Mouse (Mus musculus) forebrain, embryonic 12.5 days (tissue): ENCODE measurements at regions not wholly inside any gene's neighbourhood (a gene's known extent, or its start where the extent isn't known, plus 50 kb on each side); places are given as distances from the start of the nearest gene placed in this dataset.

Experiments used
- ATAC-seq: fragments of 200-750 bp; cut with Nextera tagmentation; 2 replicates; pipeline ENCODE4 v1.8.0; 2017; ENCODE audit warnings: moderate TSS enrichment; ENCODE audit not compliant: low FRiP score
- H3K27ac ChIP-seq: fragments of 300-500 bp; sonication (generic); 2 replicates; pipeline ENCODE4 v1.5.1; 2016; ENCODE audit warnings: mild to moderate bottlenecking
- H3K27me3 ChIP-seq: fragments of 300-500 bp; sonication (generic); 2 replicates; pipeline ENCODE4 v1.6.1; 2016; ENCODE audit warnings: mild to moderate bottlenecking
- H3K36me3 ChIP-seq: fragments of 300-500 bp; sonication (generic); replicated peaks from 2 replicates; pipeline ENCODE4 v1.6.1; 2016; ENCODE audit warnings: mild to moderate bottlenecking
- H3K4me1 ChIP-seq: fragments of 300-500 bp; sonication (generic); 2 replicates; pipeline ENCODE4 v1.6.1; 2016
- H3K4me2 ChIP-seq: fragments of 300-500 bp; sonication (generic); 2 replicates; pipeline ENCODE4 v1.6.1; 2016; ENCODE audit warnings: mild to moderate bottlenecking, moderate library complexity
- H3K4me3 ChIP-seq: fragments of 300-500 bp; sonication (generic); replicated peaks from 2 replicates; pipeline ENCODE4 v1.5.1; 2016; ENCODE audit warnings: mild to moderate bottlenecking
- H3K9ac ChIP-seq: fragments of 300-500 bp; sonication (generic); 2 replicates; pipeline ENCODE4 v1.6.1; 2016; ENCODE audit warnings: mild to moderate bottlenecking
- H3K9me3 ChIP-seq: fragments of 300-500 bp; sonication (generic); 2 replicates; pipeline ENCODE4 v1.6.1; 2016
- WGBS: fragments of 180-500 bp; shearing (Covaris S2); methylation state at CpG from one replicate; pipeline ENCODE4 v1.1.7; 2016; 5-methylcytosine and 5-hydroxymethylcytosine counted together

- H3K27ac ChIP-seq: 0 out of 2 replicates have a peak overlapping the region, but pooled peaks have one; percentile 8
- ATAC-seq: no peak
- WGBS: 73% methylated on average over 4 of the region's 4 CpGs
Observed at GRCm38 (mm10) chr19:55985518-55985917, 243.9 kb downstream of the Tcf7l2 start.

GRCm38 (mm10) chr19:55991791-55992726 lies 250.4 kb downstream of the Tcf7l2 start:
- no peak overlapping the region for H3K27ac ChIP-seq
- H3K36me3 ChIP-seq: no peaks in the 10 kb centered on the region
- H3K9me3 ChIP-seq: no peaks in the 10 kb centered on the region
- WGBS: 56% methylated on average over 21 of the region's 21 CpGs
- peak; percentile 68; the same call in 1 of the 2 replicates for ATAC-seq
- H3K9ac ChIP-seq: no peak overlapping the region
- peaks cover 9% of the 10 kb centered on the region for H3K4me1 ChIP-seq
- H3K4me2 ChIP-seq: no peak overlapping the region; the same call in 1 of the 2 replicates
- no peak overlapping the region for H3K4me3 ChIP-seq
- peaks cover 18% of the 10 kb centered on the region for H3K27me3 ChIP-seq

More at GRCm38 (mm10) chr19:55985518-55985917, 243.9 kb downstream of the Tcf7l2 start:
- Histone ChIP-seq H3K4me1 (no peaks in the 10 kb centered on the region), H3K4me2 (no peak overlapping the region), H3K4me3 (no peak overlapping the region), H3K9me3 (no peaks in the 10 kb centered on the region), H3K9ac (no peak overlapping the region), H3K27me3 (no peaks in the 10 kb centered on the region), H3K36me3 (no peaks in the 10 kb centered on the region)

GRCm38 (mm10) chr19:55992727-55993066 lies 251.1 kb downstream of the Tcf7l2 start:
- Histone ChIP-seq H3K27me3 (peaks cover 20% of the 10 kb centered on the region), H3K9ac (no peak overlapping the region), H3K4me1 (peaks cover 9% of the 10 kb centered on the region), H3K4me3 (no peak overlapping the region), H3K4me2 (no peak overlapping the region), H3K9me3 (no peaks in the 10 kb centered on the region), H3K27ac (no peak overlapping the region), H3K36me3 (no peaks in the 10 kb centered on the region)
- 87% methylated on average over 5 of the region's 5 CpGs for WGBS
- no peak for ATAC-seq

- 81% methylated on average over 2 of the region's 2 CpGs for WGBS
- no peak overlapping the region for H3K27ac ChIP-seq
- no peak for ATAC-seq
- H3K9me3 ChIP-seq: no peaks in the 10 kb centered on the region
- H3K4me2 ChIP-seq: no peak overlapping the region
- H3K4me1 ChIP-seq: peaks cover 35% of the 10 kb centered on the region
- no peak overlapping the region for H3K4me3 ChIP-seq
- H3K9ac ChIP-seq: no peak overlapping the region
- H3K27me3 ChIP-seq: peaks cover 24% of the 10 kb centered on the region
- H3K36me3 ChIP-seq: no peaks in the 10 kb centered on the region
Observed at GRCm38 (mm10) chr19:55995721-55996120, 254.1 kb downstream of the Tcf7l2 start.

GRCm38 (mm10) chr19:55998454-55999180 lies 257.0 kb downstream of the Tcf7l2 start:
- no peak overlapping the region for H3K27ac ChIP-seq
- 46% methylated on average over 15 of the region's 15 CpGs for WGBS

GRCm38 (mm10) chr19:55999409-55999808 lies 257.8 kb downstream of the Tcf7l2 start:
- Histone ChIP-seq H3K4me1 (peaks cover 26% of the 10 kb centered on the region), H3K4me2 (no peak overlapping the region), H3K27me3 (peaks cover 27% of the 10 kb centered on the region), H3K36me3 (no peaks in the 10 kb centered on the region), H3K9ac (no peak overlapping the region), H3K9me3 (no peaks in the 10 kb centered on the region), H3K27ac (no peak overlapping the region), H3K4me3 (no peak overlapping the region)
- no peak for ATAC-seq
- WGBS: 44% methylated on average over 3 of the region's 3 CpGs

More at GRCm38 (mm10) chr19:55998454-55999180, 257.0 kb downstream of the Tcf7l2 start:
- H3K9me3 ChIP-seq: no peaks in the 10 kb centered on the region
- no peak overlapping the region for H3K9ac ChIP-seq
- peaks cover 31% of the 10 kb centered on the region for H3K27me3 ChIP-seq
- no peak overlapping the region for H3K4me2 ChIP-seq
- H3K4me1 ChIP-seq: peaks cover 26% of the 10 kb centered on the region
- 0 out of 2 replicates have a peak, but pooled peaks have one; percentile 49 for ATAC-seq
- no peaks in the 10 kb centered on the region for H3K36me3 ChIP-seq
- H3K4me3 ChIP-seq: no peak overlapping the region

- H3K36me3 ChIP-seq: no peaks in the 10 kb centered on the region
- H3K27ac ChIP-seq: no peak overlapping the region
- no peak overlapping the region for H3K9ac ChIP-seq
- no peaks in the 10 kb centered on the region for H3K9me3 ChIP-seq
- WGBS: 96% methylated on average over 3 of the region's 3 CpGs
- peaks cover 23% of the 10 kb centered on the region for H3K27me3 ChIP-seq
- peaks cover 40% of the 10 kb centered on the region for H3K4me1 ChIP-seq
- H3K4me3 ChIP-seq: no peak overlapping the region
- no peak overlapping the region for H3K4me2 ChIP-seq
- ATAC-seq: no peak
Observed at GRCm38 (mm10) chr19:56001428-56001827, 259.8 kb downstream of the Tcf7l2 start.

GRCm38 (mm10) chr19:56005886-56006285 lies 264.3 kb downstream of the Tcf7l2 start:
- Histone ChIP-seq H3K9me3 (no peaks in the 10 kb centered on the region), H3K27ac (0 out of 2 replicates have a peak overlapping the region, but pooled peaks have one; percentile 36), H3K4me1 (peaks cover 18% of the 10 kb centered on the region), H3K36me3 (no peaks in the 10 kb centered on the region), H3K27me3 (peaks cover 13% of the 10 kb centered on the region), H3K4me3 (no peak overlapping the region), H3K4me2 (0 out of 2 replicates have a peak overlapping the region, but pooled peaks have one; percentile 4), H3K9ac (no peak overlapping the region)
- ATAC-seq: no peak
- 30% methylated on average over 6 of the region's 6 CpGs for WGBS

GRCm38 (mm10) chr19:56007433-56007832 lies 265.8 kb downstream of the Tcf7l2 start:
- no peak for ATAC-seq
- H3K9ac ChIP-seq: no peak overlapping the region
- WGBS: 97% methylated on average over 5 of the region's 5 CpGs
- H3K27me3 ChIP-seq: peaks cover 4% of the 10 kb centered on the region; the same call in 1 of the 2 replicates
- H3K4me2 ChIP-seq: no peak overlapping the region
- H3K27ac ChIP-seq: no peak overlapping the region
- no peaks in the 10 kb centered on the region for H3K36me3 ChIP-seq
- peaks cover 18% of the 10 kb centered on the region for H3K4me1 ChIP-seq
- H3K9me3 ChIP-seq: no peaks in the 10 kb centered on the region
- no peak overlapping the region for H3K4me3 ChIP-seq

- Histone ChIP-seq H3K27ac (no peak overlapping the region), H3K4me1 (peaks cover 13% of the 10 kb centered on the region), H3K4me2 (no peak overlapping the region), H3K36me3 (no peaks in the 10 kb centered on the region), H3K9ac (no peak overlapping the region), H3K27me3 (0 out of 2 replicates have a peak, but pooled peaks cover 4% of the 10 kb centered on the region), H3K9me3 (no peaks in the 10 kb centered on the region), H3K4me3 (no peak overlapping the region)
- ATAC-seq: no peak
- 93% methylated on average over 7 of the region's 7 CpGs for WGBS
Observed at GRCm38 (mm10) chr19:56010766-56011165, 269.1 kb downstream of the Tcf7l2 start.

- Histone ChIP-seq H3K4me2 (no peak overlapping the region), H3K27me3 (0 out of 2 replicates have a peak, but pooled peaks cover 4% of the 10 kb centered on the region), H3K27ac (no peak overlapping the region), H3K4me1 (peaks cover 8% of the 10 kb centered on the region), H3K9me3 (no peaks in the 10 kb centered on the region), H3K9ac (no peak overlapping the region), H3K36me3 (no peaks in the 10 kb centered on the region), H3K4me3 (no peak overlapping the region)
- no peak for ATAC-seq
Observed at GRCm38 (mm10) chr19:56011292-56011691, 269.7 kb downstream of the Tcf7l2 start.
